Mouse (Mus musculus): ENCODE data around the gene Glb1l.
A peak's percentile ranks its signal among the peaks of the same experiment; 100 is the strongest.

Glb1l gene

DNA sequence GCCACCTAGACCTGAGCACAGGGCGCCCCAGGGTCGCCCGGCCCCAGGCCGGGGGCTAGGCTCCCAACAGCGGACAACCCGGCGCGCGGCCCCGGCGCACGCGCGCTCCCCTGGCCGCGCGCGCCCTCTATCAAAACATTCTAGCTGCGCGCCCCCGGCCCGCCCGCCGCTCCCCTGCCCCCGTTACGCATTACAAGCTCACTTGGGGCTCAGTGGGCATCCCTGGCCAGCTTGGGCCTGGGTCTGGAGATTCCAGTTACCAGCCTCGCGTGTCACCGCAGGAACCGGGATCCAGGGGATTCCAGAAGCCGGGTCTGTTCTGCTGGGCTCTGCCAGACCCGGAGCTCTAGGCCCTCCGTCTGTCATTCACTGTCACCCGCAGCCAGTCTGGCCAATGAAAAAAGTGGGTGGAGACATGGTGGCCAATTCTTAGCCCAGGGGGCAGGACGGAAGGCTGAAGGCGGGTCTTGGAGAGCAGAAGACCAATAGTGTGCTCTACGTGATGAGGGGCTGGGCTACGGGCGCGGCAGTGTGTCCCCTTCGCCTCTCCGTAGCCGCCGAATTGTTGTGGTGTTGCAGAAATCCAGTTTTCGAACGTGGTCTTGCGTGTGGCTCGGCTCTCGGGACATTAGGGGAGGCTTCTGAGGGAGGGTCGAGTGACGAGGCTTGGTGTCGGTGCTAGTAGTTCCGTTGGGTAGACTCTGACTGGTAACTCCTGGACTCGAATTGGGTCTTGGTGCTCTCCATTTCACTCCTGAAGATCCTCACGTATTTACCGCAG is 18.8 kb downstream of the Glb1l start, which contains the start of the genes Ankzf1 and Atg9a:
Gene Ankzf1, plus strand, starts transcription at position 530 of the 781 bp plus-strand sequence.
Gene Atg9a, minus strand, starts transcription at position 575 of the 781 bp plus-strand sequence.
- DNase-seq = peak; percentile 94 to 99

DNA sequence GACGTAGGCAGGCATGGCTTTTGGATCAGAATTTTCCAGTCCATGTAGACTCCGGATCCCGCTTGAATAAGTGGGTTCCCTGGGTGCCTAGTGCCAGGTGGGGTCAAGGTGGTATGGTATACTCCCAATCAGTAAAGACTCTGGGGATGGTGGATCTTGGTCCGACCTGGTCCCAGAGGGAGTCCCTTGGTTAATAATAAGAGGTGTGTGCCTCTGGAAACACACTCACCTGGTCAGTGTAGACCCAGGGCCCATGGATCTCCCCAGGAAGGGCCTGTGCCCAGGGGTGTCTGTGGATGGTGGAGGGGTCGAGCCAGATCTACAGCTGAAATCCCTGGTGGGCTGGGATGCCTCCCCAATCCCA is 19.4 kb downstream of the Glb1l start:
- DNase-seq = no peak

DNA sequence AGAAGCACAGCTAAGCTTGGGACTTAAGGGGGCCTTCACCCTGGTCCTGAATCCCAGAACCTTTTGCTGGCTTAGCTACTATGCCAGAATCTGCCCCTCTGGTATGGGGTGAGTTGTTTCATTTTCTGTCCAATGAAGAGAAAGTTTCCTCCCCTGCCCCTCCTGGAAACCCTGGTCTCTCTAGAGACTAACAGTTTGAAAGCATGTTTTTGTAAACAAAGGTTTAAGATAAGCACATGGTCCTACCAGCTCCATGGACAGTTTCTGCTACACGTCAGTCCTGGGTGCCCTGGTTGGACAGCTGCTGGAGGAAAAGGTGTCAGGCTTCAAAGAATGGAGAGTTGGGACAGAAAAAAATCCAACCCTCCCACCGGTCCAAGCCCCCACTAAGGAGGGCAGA is 20.0 kb downstream of the Glb1l start:
- no peak for DNase-seq

DNA sequence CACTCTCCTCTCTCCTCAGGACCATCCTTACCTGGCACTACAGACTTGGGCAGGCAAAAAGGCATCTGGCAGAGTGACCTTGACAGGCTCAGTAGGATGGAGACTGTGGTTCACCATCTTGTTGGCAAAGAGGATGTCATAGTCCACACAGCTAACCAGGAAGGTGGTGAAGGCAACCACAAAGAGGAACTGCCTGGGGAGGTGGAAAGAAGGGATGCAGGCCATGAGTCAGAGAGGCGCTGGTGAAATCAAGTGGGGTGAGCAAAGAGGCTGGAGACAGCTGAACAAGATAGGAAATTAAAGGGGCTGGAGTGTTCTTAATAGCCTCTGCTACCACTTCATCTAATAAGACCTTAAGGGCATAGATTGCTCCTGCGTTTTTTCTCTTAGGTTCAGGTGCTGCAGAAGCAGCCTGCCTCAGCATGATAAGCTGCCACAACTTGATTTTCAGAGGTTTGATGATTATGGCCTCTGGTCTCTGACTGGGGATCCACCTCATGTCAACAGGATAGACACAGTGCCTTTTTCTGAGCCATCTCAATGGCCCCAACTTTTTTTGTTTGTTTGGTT is 22.6 kb downstream of the Glb1l start:
- no peak for DNase-seq

DNA sequence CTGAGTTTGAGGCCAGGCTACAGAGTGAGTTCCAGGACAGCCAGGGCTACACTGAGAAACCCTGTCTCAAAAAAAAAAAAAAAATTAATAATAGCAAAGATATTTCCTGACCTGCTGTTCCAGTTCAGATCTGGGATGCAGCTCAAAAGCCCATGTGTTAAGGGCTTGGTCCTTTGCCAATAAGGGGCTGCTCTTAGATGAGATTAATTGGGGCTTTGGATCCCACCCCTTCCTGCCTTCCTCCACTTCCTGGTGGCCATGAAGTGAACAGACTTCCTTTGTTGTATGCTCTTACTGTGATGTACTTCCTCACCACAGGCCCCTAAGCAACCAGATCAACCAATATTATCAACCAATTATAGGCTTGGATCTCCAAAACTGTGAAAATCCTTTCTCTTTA is 23.5 kb downstream of the Glb1l start:
- DNase-seq = no peak

DNA sequence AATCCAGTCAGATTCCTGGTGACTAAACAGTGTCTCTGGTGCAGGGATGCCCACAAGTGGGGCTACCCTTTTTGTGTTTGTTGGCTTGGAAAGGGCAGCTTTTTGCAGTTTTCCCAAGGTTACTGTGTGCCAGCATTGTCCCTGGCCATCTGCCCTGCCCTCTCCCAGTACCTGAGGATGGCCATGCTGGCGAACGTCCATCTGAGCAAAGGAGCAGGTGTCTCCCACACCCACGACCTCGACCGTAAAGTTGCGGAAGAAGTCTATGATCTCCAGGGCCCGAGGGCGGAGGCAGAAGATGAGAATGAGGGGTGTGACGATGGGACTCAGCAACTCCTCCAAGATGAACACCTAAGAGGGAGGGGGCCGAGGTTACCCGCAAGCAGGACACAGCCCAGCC is 25.1 kb downstream of the Glb1l start:
- DNase-seq = no peak

DNA sequence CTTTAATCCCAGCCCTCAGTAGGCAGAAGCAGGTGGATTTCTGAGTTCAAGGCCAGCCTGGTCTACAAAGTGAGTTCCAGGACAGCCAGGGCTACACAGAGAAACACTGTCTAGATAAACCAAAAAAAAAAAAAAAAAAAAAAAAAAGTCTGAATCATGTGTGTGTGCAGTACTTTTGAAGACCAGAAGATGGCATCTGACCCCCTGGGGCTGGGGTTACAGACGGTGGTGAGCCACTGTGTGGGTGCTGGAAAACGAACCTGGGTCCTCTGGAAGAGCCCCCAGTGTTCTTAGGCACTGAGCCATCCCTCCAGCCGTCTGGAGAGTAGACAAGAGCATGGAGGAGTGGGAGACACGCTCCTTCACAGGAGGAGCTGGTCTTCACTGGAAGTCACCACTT is 28.5 kb downstream of the Glb1l start:
- DNase-seq = no peak

DNA sequence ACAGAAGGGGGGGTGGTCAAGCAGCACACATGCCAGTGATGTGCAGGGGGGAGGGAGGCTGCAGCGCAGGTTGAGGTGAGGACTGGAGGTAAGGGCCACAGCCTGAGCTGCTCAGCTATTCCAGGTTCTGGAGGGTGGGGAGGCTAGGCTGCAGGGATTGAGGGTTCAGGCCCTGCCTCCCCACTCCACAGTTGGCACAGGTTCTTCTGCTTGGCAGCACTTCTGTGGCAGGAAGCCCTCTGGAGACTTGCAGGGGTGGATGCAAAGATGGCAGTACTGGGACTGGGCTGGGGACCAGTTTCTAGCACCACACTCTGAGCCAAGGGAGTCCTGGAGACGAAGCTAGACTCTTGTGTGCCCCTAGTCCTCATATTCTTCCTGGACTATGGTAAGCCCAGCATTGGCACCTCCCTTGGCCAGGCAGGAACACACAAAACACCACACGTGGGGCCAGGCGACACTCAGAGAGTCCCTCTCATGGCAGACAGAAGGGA is 29.2 kb downstream of the Glb1l start:
- no peak for DNase-seq

DNA sequence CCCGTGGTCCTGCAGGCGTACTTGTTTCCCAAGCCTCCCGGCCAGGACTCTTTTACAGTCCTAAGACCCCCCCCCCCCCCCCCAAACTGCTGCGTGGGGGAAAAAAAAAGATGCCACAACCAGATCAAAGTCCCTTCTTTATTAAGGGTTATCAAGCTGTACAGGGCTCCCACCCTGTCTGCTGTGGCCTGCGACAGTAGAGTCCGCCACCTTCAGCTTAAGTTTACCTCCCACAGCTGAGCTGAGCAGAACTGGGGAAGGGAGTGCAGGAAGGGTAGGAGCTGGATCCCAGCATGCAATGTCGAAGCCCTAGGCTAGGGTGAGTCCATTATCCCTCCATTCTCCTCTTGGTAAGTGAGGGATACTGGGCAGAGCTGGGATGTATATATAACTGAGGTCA is 29.9 kb downstream of the Glb1l start:
- DNase-seq = no peak

DNA sequence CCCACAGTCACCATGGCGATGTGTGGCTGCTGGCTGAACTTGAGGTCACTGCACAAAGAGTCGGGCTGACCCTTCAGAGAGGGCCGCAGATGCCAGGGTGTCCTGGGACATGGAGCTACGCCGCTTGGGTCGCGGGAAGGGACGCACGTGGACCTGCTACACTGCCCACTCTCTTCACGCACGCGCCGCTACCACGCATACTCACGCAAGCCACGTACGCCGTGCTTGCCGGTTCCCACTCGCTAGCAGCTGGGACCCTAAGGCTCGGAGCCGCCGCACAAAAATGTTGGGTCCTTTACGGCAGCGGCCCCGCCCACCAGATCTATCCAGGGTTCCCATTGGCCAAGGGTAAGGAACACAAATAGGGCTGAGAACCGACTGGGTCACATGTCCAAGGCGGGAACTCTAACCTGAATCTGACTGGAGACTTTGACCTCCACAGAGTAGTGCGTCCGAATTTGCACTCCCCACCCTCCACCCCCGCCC is 30.5 kb downstream of the Glb1l start, which contains the start of gene Abcb6:
Gene Abcb6, minus strand, starts transcription at position 288 of the 486 bp plus-strand sequence.
- peak; percentile 95 for DNase-seq

DNA sequence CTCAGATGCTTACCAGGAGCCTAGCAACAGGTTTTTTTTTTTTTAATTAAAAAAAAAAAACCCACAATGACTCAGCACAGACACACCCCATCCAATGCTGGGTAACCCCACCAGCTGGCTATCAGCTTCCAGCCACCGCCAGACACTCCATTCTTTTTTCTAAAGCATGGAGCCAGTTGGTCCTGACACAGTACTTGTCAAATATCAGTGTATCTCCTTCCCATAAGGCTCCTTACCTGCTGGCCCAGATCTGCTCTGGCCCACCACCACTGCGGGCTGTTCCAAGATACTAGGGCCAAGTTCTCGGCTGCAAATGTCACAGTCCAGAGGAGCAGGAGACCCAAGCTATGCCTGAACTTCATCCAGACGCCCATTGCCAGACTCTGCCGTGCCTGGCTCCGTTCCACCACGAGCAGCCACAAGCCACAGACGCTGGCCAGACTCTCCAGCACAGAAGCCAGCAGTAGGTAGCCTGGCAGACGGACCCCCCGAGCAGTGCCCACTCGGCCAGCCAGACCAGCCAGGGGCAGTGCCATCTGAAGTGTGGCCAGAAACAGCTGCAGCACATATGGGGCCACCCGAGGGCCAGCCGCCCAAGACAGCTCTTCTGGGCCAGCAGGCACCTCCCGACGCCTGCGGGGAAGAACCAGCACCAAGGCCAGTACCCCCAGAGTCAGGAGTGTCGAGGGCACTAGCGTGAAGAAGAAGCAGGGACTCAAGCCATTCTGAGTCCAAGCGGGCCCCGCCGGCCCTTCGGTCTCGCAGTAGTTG is 31.1 kb downstream of the Glb1l start:
- peak; percentile 65 to 78 for DNase-seq

DNA sequence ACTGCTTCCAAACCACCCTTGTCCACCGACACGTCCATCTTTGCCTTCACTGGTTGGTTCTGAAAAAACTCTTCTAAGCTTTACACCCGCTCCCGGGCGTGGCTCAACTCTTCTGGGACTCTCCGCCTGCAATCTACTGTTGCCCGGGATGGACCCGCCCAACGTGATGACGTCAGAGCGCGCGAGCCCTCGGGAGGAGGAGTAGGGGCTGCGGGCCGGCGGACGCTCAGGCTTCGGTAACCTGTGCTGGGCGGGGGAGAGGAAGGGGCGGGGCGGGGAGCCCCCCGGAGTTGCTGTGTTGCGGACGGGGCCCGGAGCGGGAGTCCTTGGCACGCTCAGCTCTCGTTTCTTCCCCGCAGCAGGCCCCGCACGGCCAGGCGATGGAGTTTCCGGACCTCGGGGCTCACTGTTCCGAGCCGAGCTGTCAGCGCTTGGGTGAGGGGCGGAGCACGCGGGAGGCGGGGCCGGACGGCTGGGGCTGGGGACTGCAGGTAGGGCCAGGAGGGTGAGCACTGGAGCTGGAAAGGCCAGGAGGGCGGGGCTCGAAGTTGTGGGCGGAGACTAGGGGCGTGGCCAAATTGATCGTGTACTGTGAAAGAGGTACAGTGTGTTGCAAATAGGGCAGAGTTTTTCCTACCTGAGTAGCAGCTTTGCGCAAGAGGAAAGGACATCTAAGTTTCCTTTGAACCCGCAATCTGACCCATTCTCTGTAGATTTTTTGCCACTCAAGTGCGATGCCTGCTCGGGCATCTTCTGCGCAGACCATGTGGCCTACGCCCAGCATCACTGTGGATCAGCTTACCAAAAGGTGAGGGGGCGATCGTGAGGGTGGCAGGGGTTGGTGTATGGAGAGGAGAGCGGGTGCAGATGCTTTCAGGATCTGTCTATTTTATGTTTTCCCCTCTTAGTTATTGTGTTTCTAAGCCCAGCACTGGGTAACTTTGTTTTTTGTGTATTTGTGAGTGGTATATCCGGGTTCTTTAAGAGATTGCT is 41.8 kb downstream of the Glb1l start, which contains the start of gene Zfand2b:
Gene Zfand2b, plus strand, starts transcription at position 175 of the 993 bp plus-strand sequence.
- DNase-seq = peak; percentile 98 to 99

DNA sequence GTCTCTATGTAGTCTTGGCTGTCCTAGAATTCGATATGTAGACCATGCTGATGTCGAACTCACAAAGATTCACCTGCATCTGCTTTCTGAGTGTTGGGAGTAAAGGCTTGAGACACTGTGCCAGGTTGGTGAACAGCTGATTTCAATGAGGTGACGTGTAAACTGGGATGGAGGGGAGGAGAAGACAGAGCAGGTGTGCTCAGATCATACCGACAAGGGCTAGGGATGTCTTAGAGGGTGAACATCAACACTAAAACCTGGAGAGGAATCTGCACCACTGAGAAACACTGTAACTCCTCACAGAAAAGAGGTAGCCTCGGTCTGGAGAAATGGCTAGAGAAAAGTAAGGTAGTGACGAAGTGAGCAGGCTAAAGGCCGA is 42.5 kb downstream of the Glb1l start:
- DNase-seq = no peak

DNA sequence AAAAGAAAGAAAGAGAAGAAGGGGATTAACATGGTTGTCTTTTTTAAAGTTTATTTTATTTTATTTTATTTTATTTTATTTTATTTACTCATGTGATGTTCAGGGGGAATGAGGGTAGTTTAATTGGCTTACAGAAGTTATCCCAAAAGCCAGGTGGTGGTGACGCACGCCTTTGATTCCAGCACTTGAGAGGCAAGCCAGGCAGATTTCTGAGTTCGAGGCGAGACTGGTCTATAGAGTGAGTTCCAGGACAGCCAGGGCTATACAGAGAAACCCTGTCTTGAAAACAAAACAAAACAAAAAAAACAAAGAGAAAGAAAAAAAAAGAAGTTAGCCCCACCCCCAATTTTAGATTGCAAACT is 50.4 kb downstream of the Glb1l start:
- no peak for DNase-seq

DNA sequence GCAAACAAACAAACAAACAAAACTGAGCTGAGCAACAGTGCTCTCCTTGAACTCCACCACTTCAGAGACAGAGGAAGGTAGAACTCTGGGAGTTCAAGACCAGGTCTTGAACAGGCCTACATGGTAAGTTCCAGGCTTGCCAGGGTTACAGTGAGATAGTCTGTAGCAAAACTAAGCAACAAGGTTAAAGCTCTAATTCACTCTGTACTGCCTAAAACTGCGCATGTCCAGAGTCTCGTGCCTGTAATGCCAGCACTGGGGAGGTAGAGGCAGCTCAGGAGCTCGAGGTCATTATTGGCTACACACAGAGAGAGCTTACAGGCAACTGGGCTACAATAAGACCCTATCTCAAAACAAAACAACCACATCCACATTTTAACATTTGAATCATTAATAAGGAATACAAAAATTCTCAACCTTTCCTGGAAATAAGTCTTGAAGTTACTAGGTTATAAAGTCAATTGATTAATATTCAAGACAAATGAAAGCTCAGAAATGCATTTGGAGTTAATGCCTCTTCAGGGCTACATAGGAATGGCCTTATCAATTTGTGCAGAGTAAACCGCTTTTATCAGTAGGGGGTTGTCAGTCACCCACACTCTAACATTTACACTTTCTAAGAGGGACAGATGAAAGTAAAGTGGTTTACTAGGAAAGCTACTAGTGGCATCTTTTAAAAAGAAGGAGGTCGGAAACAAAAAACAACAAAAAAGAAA is 50.9 kb downstream of the Glb1l start:
- DNase-seq = no peak

DNA sequence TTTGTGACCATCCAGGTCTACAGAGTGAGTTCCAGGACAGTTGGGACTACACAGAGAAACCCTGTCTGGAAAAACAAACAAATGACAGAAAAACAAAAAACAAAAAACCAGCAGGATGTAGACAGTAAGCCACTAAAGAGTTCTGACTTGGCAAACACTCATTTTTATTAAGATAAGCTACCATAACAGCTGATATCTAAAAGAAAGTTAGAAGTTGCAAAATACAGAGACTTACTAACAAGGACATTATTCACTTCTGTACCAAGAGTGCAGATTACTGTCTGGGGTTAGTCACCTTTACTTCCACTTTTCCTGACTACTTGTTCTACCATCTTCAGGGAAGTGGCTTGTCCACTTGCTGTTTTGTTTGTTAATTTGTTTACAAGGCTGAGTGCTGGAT is 51.6 kb downstream of the Glb1l start:
- DNase-seq = no peak

DNA sequence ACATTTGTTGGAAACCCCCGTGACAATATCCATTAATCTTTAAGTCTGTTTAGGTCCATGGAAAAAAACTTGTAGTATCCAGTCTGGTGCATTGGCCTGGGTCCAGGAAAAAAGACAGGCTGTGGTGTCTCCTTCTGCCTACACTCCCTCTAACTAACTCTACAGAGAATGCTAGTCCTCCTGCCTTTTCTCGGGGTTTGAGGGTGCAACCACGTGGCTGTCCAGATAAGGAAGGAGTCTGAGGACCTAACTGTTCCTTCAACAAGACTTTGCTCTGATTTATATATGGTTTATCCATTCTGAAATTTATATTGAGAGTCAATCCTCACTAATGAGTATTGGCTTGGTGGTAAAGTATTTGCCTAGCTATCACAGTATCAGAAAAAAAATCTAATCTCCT is 54.8 kb downstream of the Glb1l start:
- no peak for DNase-seq

DNA sequence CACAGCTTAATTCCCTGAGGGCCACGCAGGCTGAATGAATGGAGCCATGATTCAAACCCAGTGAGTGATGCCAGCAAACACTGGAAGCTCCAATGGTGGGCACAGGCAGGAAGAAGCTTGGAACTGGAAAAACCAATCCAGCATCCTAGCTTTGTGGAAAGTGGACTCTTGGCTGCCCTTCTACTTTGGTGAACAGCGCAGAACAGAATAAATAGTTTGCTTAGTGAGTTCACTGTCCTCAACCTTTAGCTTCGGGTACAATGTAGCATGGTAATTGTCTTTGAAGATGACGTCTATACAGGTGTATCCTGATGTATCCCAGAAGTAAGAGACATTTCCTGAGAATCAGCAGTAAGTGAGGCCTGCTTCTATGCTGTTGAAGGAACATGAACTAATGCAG is 61.9 kb downstream of the Glb1l start:
- DNase-seq = peak in 1 of 2 experiments; percentile 36

Data from kidney, postnatal 36 days (tissue).